Mouse (Mus musculus) frontal cortex, postnatal 25 days (tissue): ENCODE measurements around the gene Atp2c2.

Source experiments
- DNase-seq, 2 experiments: peaks; one replicate each; pipeline ENCODE4 v3.0.0; 2022; ENCODE audit warnings: low spot score in 2 of 2

The Atp2c2 gene

GRCm38 (mm10) chr8:119699549-119700134 is at the start of gene Atp2c2:
Atp2c2 (plus strand) TSS chr8:119700009.
- no peak for DNase-seq

GRCm38 (mm10) chr8:119651324-119651723 is 48.5 kb upstream of the Atp2c2 start:
- DNase-seq, result no peak

GRCm38 (mm10) chr8:119656709-119657464 is 42.9 kb upstream of the Atp2c2 start:
- no peak for DNase-seq

- DNase-seq, result no peak
Observed at GRCm38 (mm10) chr8:119661081-119661480, 38.7 kb upstream of the Atp2c2 start.

GRCm38 (mm10) chr8:119661892-119662291 is 37.9 kb upstream of the Atp2c2 start:
- no peak for DNase-seq

- no peak for DNase-seq
Observed at GRCm38 (mm10) chr8:119663440-119663839, 36.4 kb upstream of the Atp2c2 start.

- DNase-seq, result no peak
Observed at GRCm38 (mm10) chr8:119665270-119665669, 34.5 kb upstream of the Atp2c2 start.

GRCm38 (mm10) chr8:119666219-119666951 is 33.4 kb upstream of the Atp2c2 start, which contains the start of gene Wfdc1:
Wfdc1 (plus strand) TSS chr8:119666365.
- no peak for DNase-seq

- DNase-seq, result no peak
Observed at GRCm38 (mm10) chr8:119668447-119668846, 31.4 kb upstream of the Atp2c2 start.

- no peak for DNase-seq
Observed at GRCm38 (mm10) chr8:119669284-119669683, 30.5 kb upstream of the Atp2c2 start.

GRCm38 (mm10) chr8:119670419-119671091 is 29.3 kb upstream of the Atp2c2 start:
- DNase-seq, result no peak

GRCm38 (mm10) chr8:119673976-119674555 is 25.7 kb upstream of the Atp2c2 start:
- no peak for DNase-seq

- no peak for DNase-seq
Observed at GRCm38 (mm10) chr8:119675457-119675856, 24.4 kb upstream of the Atp2c2 start.

GRCm38 (mm10) chr8:119676389-119676788 is 23.4 kb upstream of the Atp2c2 start:
- DNase-seq, result peak; percentile 92 to 96

GRCm38 (mm10) chr8:119678138-119678843 is 21.5 kb upstream of the Atp2c2 start:
- no peak for DNase-seq

- no peak for DNase-seq
Observed at GRCm38 (mm10) chr8:119679184-119679583, 20.6 kb upstream of the Atp2c2 start.

GRCm38 (mm10) chr8:119690602-119691001 is 9.2 kb upstream of the Atp2c2 start:
- no peak for DNase-seq

GRCm38 (mm10) chr8:119691989-119692388 is 7.8 kb upstream of the Atp2c2 start:
- DNase-seq, result no peak

- DNase-seq, result no peak
Observed at GRCm38 (mm10) chr8:119694696-119695095, 5.1 kb upstream of the Atp2c2 start.

GRCm38 (mm10) chr8:119697163-119697562 is 2.6 kb upstream of the Atp2c2 start:
- no peak for DNase-seq

GRCm38 (mm10) chr8:119698960-119699359 is 849 bp upstream of the Atp2c2 start:
- DNase-seq, result peak; percentile 21 to 25
